Mouse (Mus musculus): Measurements from ENCODE around the gene Bphl. TPM values are rescaled to one million over a fixed set of nuclear protein-coding genes. Genes with fewer than 3 reads are reported as not detected.

Bphl gene
- polyA plus RNA-seq, 1 experiment from 2014 or later, result 42.4 TPM

GRCm38 (mm10) chr13:34076561-34077491 lies 39.4 kb downstream of the Bphl start:
- H3K4me2 ChIP-seq, result peak overlapping the region; percentile 96
- H3K27me3 ChIP-seq (ENCODE audit: control insufficient read depth, insufficient read depth, low read length), result no peaks in the 10 kb centered on the region
- WGBS (ENCODE audit: insufficient replicate concordance), result 52% methylated on average over 20 of the region's 20 CpGs
- H3K4me1 ChIP-seq (ENCODE audit: control insufficient read depth, insufficient read depth, low read length), result peaks cover 9% of the 10 kb centered on the region
- no peak for ATAC-seq (replicated peaks; ENCODE audit: insufficient number of reproducible peaks, low FRiP score, low TSS enrichment)
- no peak overlapping the region for H3K27ac ChIP-seq (ENCODE audit: low read depth, low read length)
- no peaks in the 10 kb centered on the region for H3K9me3 ChIP-seq (replicated peaks; ENCODE audit: control insufficient read depth, low read length)
- no peaks in the 10 kb centered on the region for H3K36me3 ChIP-seq (ENCODE audit: control insufficient read depth, insufficient read depth, low read length)
- H3K4me3 ChIP-seq (ENCODE audit: low read depth, low read length), result peak overlapping the region; percentile 59
- H3K9ac ChIP-seq (ENCODE audit: low read depth, low read length), result no peak overlapping the region; the same call in 1 of the 2 replicates

- WGBS (ENCODE audit: insufficient replicate concordance), result 1% methylated on average over 45 of the region's 45 CpGs
- H3K27me3 ChIP-seq (ENCODE audit: control insufficient read depth, insufficient read depth, low read length), result no peaks in the 10 kb centered on the region
- ATAC-seq (replicated peaks; ENCODE audit: insufficient number of reproducible peaks, low FRiP score, low TSS enrichment), result peak; percentile 93
- no peaks in the 10 kb centered on the region for H3K36me3 ChIP-seq (ENCODE audit: control insufficient read depth, insufficient read depth, low read length)
- H3K9me3 ChIP-seq (replicated peaks; ENCODE audit: control insufficient read depth, low read length), result no peaks in the 10 kb centered on the region
- peak within 1 kb of the TSS; percentile 81 for H3K9ac ChIP-seq (ENCODE audit: low read depth, low read length)
- 0 out of 2 replicates have a peak within 1 kb of the TSS, but pooled peaks have one; percentile 12 for H3K27ac ChIP-seq (ENCODE audit: low read depth, low read length)
- peak within 1 kb of the TSS; percentile 59 for H3K4me3 ChIP-seq (ENCODE audit: low read depth, low read length)
- peak within 1 kb of the TSS; percentile 96 for H3K4me2 ChIP-seq
- H3K4me1 ChIP-seq (ENCODE audit: control insufficient read depth, insufficient read depth, low read length), result peaks cover 9% of the 10 kb centered on the region
These were observed 40.3 kb downstream of the Bphl start, which contains the start of gene Tubb2a for GRCm38 (mm10) chr13:34077492-34078271. Gene Tubb2a, minus strand, starts transcription at chr13:34078007.

GRCm38 (mm10) chr13:34078500-34079280 lies 41.3 kb downstream of the Bphl start:
- peak overlapping the region; percentile 96 for H3K4me2 ChIP-seq
- H3K9ac ChIP-seq (ENCODE audit: low read depth, low read length), result peak overlapping the region; percentile 81
- no peaks in the 10 kb centered on the region for H3K36me3 ChIP-seq (ENCODE audit: control insufficient read depth, insufficient read depth, low read length)
- peaks cover 9% of the 10 kb centered on the region for H3K4me1 ChIP-seq (ENCODE audit: control insufficient read depth, insufficient read depth, low read length)
- H3K27ac ChIP-seq (ENCODE audit: low read depth, low read length), result no peak overlapping the region
- 38% methylated on average over 16 of the region's 16 CpGs for WGBS (ENCODE audit: insufficient replicate concordance)
- ATAC-seq (replicated peaks; ENCODE audit: insufficient number of reproducible peaks, low FRiP score, low TSS enrichment), result no peak
- H3K4me3 ChIP-seq (ENCODE audit: low read depth, low read length), result peak overlapping the region; percentile 59
- no peaks in the 10 kb centered on the region for H3K27me3 ChIP-seq (ENCODE audit: control insufficient read depth, insufficient read depth, low read length)
- no peaks in the 10 kb centered on the region for H3K9me3 ChIP-seq (replicated peaks; ENCODE audit: control insufficient read depth, low read length)

GRCm38 (mm10) chr13:34079801-34080200 lies 42.4 kb downstream of the Bphl start:
- no peak overlapping the region for H3K4me3 ChIP-seq (ENCODE audit: low read depth, low read length)

GRCm38 (mm10) chr13:34081926-34082325 lies 44.5 kb downstream of the Bphl start:
- no peak overlapping the region for H3K4me3 ChIP-seq (ENCODE audit: low read depth, low read length)
- no peaks in the 10 kb centered on the region for H3K9me3 ChIP-seq (replicated peaks; ENCODE audit: control insufficient read depth, low read length)
- H3K9ac ChIP-seq (ENCODE audit: low read depth, low read length), result no peak overlapping the region
- H3K4me2 ChIP-seq, result no peak overlapping the region
- no peak overlapping the region for H3K27ac ChIP-seq (ENCODE audit: low read depth, low read length)
- H3K27me3 ChIP-seq (ENCODE audit: control insufficient read depth, insufficient read depth, low read length), result no peaks in the 10 kb centered on the region
- ATAC-seq (replicated peaks; ENCODE audit: insufficient number of reproducible peaks, low FRiP score, low TSS enrichment), result no peak
- H3K36me3 ChIP-seq (ENCODE audit: control insufficient read depth, insufficient read depth, low read length), result no peaks in the 10 kb centered on the region
- peaks cover 7% of the 10 kb centered on the region for H3K4me1 ChIP-seq (ENCODE audit: control insufficient read depth, insufficient read depth, low read length)
- WGBS (ENCODE audit: insufficient replicate concordance), result 87% methylated on average over 4 of the region's 4 CpGs

More at GRCm38 (mm10) chr13:34079801-34080200, 42.4 kb downstream of the Bphl start:
- no peaks in the 10 kb centered on the region for H3K36me3 ChIP-seq (ENCODE audit: control insufficient read depth, insufficient read depth, low read length)
- no peaks in the 10 kb centered on the region for H3K9me3 ChIP-seq (replicated peaks; ENCODE audit: control insufficient read depth, low read length)
- no peak for ATAC-seq (replicated peaks; ENCODE audit: insufficient number of reproducible peaks, low FRiP score, low TSS enrichment)
- H3K27ac ChIP-seq (ENCODE audit: low read depth, low read length), result no peak overlapping the region
- WGBS (ENCODE audit: insufficient replicate concordance), result 85% methylated on average over 3 of the region's 3 CpGs
- H3K4me1 ChIP-seq (ENCODE audit: control insufficient read depth, insufficient read depth, low read length), result peaks cover 9% of the 10 kb centered on the region
- no peaks in the 10 kb centered on the region for H3K27me3 ChIP-seq (ENCODE audit: control insufficient read depth, insufficient read depth, low read length)
- H3K4me2 ChIP-seq, result no peak overlapping the region
- no peak overlapping the region for H3K9ac ChIP-seq (ENCODE audit: low read depth, low read length)

- H3K4me1 ChIP-seq (ENCODE audit: control insufficient read depth, insufficient read depth, low read length), result peaks cover 11% of the 10 kb centered on the region; the same call in 1 of the 2 replicates
- H3K27ac ChIP-seq (ENCODE audit: low read depth, low read length), result no peak overlapping the region
- H3K4me2 ChIP-seq, result no peak overlapping the region
These were observed 46.8 kb downstream of the Bphl start for GRCm38 (mm10) chr13:34084026-34084750.

GRCm38 (mm10) chr13:34087052-34087812 lies 49.8 kb downstream of the Bphl start:
- no peaks in the 10 kb centered on the region for H3K27me3 ChIP-seq (ENCODE audit: control insufficient read depth, insufficient read depth, low read length)
- no peak for ATAC-seq (replicated peaks; ENCODE audit: insufficient number of reproducible peaks, low FRiP score, low TSS enrichment)
- 39% methylated on average over 7 of the region's 7 CpGs for WGBS (ENCODE audit: insufficient replicate concordance)

More at GRCm38 (mm10) chr13:34084026-34084750, 46.8 kb downstream of the Bphl start:
- 68% methylated on average over 9 of the region's 9 CpGs for WGBS (ENCODE audit: insufficient replicate concordance)
- no peak for ATAC-seq (replicated peaks; ENCODE audit: insufficient number of reproducible peaks, low FRiP score, low TSS enrichment)
- Histone ChIP-seq H3K9me3 (replicated peaks; ENCODE audit: control insufficient read depth, low read length) (no peaks in the 10 kb centered on the region), H3K27me3 (ENCODE audit: control insufficient read depth, insufficient read depth, low read length) (no peaks in the 10 kb centered on the region), H3K4me3 (ENCODE audit: low read depth, low read length) (no peak overlapping the region), H3K36me3 (ENCODE audit: control insufficient read depth, insufficient read depth, low read length) (no peaks in the 10 kb centered on the region), H3K9ac (ENCODE audit: low read depth, low read length) (no peak overlapping the region)

More at GRCm38 (mm10) chr13:34087052-34087812, 49.8 kb downstream of the Bphl start:
- no peak overlapping the region for H3K9ac ChIP-seq (ENCODE audit: low read depth, low read length)
- peaks cover 13% of the 10 kb centered on the region; the same call in 1 of the 2 replicates for H3K4me1 ChIP-seq (ENCODE audit: control insufficient read depth, insufficient read depth, low read length)
- H3K4me2 ChIP-seq, result no peak overlapping the region
- no peak overlapping the region for H3K27ac ChIP-seq (ENCODE audit: low read depth, low read length)
- H3K36me3 ChIP-seq (ENCODE audit: control insufficient read depth, insufficient read depth, low read length), result no peaks in the 10 kb centered on the region
- H3K4me3 ChIP-seq (ENCODE audit: low read depth, low read length), result no peak overlapping the region
- no peaks in the 10 kb centered on the region for H3K9me3 ChIP-seq (replicated peaks; ENCODE audit: control insufficient read depth, low read length)
